Mouse (Mus musculus): ENCODE data around the gene Ctdspl. TPM values are rescaled to one million over a fixed set of nuclear protein-coding genes. Genes with fewer than 3 reads are reported as not detected.
A peak's percentile ranks its signal among the peaks of the same experiment; 100 is the strongest.

Ctdspl gene
- polyA plus RNA-seq, 1 experiment from 2014 or later, result 10.4 TPM

DNA sequence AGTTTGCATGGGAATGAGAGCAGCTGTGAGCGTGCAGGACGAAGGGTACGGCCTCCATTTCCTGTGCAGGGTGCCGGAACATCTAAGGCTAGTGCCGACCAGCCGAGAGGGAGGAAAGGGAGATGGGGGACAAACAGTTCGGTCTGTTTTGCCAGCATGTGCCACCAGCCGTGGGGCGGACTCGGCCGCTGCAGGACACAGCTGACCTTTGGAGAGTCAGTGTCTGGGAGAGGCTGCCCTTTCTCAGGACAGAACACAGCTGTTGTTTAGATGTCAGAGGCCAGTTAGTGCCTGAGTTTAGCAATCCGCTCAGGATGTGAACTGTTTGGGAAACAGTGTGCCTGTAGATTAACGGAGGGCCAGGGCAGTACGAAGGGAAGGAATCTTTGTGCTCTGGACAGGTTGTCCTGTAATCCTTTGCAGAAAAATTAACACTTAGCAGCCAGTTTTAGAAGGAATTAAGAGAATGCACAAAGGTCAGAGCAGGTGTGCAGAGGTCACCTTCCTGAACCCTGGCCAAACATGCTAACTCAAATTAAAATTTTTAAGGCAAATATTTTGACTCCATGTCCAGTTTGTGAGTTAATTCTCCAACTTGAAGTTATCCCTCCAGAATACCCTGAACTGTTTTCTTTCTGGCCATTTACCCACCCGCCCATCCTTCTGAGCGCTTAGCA, 34.3 kb downstream of the Ctdspl start:
- ATAC-seq (ENCODE audit: insufficient number of reproducible peaks, insufficient read depth, low FRiP score, low read depth), result no peak
- H3K36me3 ChIP-seq (ENCODE audit: control insufficient read depth, insufficient read depth, low read length), result 0 out of 2 replicates have a peak, but pooled peaks cover 3% of the 10 kb centered on the region
- H3K4me1 ChIP-seq (ENCODE audit: control insufficient read depth in 2 of 2, insufficient read depth in 2 of 2, low read length in 2 of 2), result peaks cover 16 to 33% of the 10 kb centered on the region in 2 experiments
- 30% methylated on average over 16 of the region's 16 CpGs for WGBS
- H3K27ac ChIP-seq (replicated peaks in 1 of 2; ENCODE audit: control insufficient read depth in 1 of 2, insufficient read depth in 1 of 2, low read depth in 2 of 2, low read length in 2 of 2), result peak overlapping the region; percentile 72 to 76
- peak overlapping the region; percentile 51; the same call in 1 of the 2 replicates for H3K9ac ChIP-seq (ENCODE audit: low read length)
- H3K4me2 ChIP-seq (ENCODE audit: low read length), result peak overlapping the region; percentile 45
- H3K27me3 ChIP-seq (ENCODE audit: control insufficient read depth, insufficient read depth, low read length), result no peaks in the 10 kb centered on the region
- no peak overlapping the region for H3K4me3 ChIP-seq (ENCODE audit: control insufficient read depth in 1 of 2, insufficient read depth in 1 of 2, low read depth in 1 of 2, low read length in 2 of 2)
- H3K9me3 ChIP-seq (ENCODE audit: control insufficient read depth, low read length), result no peaks in the 10 kb centered on the region

DNA sequence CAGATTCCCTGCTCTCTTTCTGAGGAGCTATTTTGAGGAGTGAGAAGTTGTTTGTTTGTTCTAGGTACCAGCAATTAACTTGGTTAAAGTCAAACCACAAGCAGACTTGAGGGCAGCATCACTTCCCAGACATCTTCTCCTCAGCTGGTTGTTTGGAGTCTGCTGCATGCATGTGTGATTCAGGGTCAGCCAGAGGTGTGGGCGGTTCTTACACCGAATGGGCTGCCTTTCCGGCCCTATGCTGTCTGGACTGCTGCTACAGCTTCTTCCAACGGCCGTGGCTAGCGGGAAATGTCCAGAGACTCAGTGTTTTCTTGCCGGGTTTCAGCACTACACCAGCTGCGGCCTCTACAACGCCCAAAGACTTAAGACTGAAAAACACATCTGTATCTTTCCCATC, 36.9 kb downstream of the Ctdspl start:
- ATAC-seq (ENCODE audit: insufficient number of reproducible peaks, insufficient read depth, low FRiP score, low read depth), result no peak
- Histone ChIP-seq H3K4me3 (ENCODE audit: control insufficient read depth in 1 of 2, insufficient read depth in 1 of 2, low read depth in 1 of 2, low read length in 2 of 2) (no peak overlapping the region), H3K4me1 (ENCODE audit: control insufficient read depth in 2 of 2, insufficient read depth in 2 of 2, low read length in 2 of 2) (peaks cover 16 to 33% of the 10 kb centered on the region in 2 experiments), H3K27ac (replicated peaks in 1 of 2; ENCODE audit: control insufficient read depth in 1 of 2, insufficient read depth in 1 of 2, low read depth in 2 of 2, low read length in 2 of 2) (no peak overlapping the region), H3K9me3 (ENCODE audit: control insufficient read depth, low read length) (peaks cover 3% of the 10 kb centered on the region; the same call in 1 of the 2 replicates), H3K36me3 (ENCODE audit: control insufficient read depth, insufficient read depth, low read length) (peaks cover 4% of the 10 kb centered on the region; the same call in 1 of the 2 replicates), H3K4me2 (ENCODE audit: low read length) (no peak overlapping the region), H3K27me3 (ENCODE audit: control insufficient read depth, insufficient read depth, low read length) (no peaks in the 10 kb centered on the region), H3K9ac (ENCODE audit: low read length) (no peak overlapping the region)
- WGBS, result 80% methylated on average over 9 of the region's 9 CpGs

DNA sequence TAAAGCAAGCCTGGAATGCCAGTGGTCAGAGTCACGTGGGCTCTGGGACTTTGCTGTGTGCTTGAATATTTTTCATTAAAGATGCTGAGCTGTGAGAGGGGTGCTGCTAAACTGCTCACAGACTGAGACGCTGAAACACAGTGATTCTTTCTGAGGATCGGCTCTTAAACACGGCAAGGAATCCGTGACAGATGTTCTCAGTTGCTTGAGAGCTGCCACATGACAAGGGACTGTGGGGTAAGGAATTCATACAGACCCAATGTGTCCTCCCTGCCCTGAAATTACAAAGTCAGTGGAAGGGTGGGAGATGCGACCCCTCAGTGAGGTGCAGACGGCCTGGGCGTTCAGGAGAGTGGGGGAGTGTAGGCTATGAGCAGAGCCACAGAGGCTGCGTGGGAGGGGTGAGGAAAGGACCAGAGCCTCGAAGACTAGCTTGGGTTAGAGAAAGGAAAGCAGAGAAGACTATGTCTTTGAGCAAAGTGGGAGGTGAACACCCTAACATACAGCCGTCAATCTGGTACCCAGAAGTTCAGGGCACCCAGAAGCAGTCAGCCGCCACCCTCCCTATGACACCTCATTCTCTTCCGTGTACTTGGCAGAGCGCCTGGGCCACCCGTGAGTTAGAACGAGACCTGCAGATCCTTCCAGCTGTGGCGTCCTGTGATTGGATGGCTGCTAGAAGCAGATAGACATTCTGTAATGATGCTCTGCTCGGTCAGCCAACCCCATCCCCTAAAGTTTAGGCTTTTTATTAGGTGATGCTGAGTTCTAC, 38.2 kb downstream of the Ctdspl start:
- Histone ChIP-seq H3K4me3 (ENCODE audit: control insufficient read depth in 1 of 2, insufficient read depth in 1 of 2, low read depth in 1 of 2, low read length in 2 of 2) (no peak overlapping the region), H3K36me3 (ENCODE audit: control insufficient read depth, insufficient read depth, low read length) (peaks cover 4% of the 10 kb centered on the region; the same call in 1 of the 2 replicates), H3K4me1 (ENCODE audit: control insufficient read depth in 2 of 2, insufficient read depth in 2 of 2, low read length in 2 of 2) (peaks cover 13 to 22% of the 10 kb centered on the region in 2 experiments), H3K27ac (replicated peaks in 1 of 2; ENCODE audit: control insufficient read depth in 1 of 2, insufficient read depth in 1 of 2, low read depth in 2 of 2, low read length in 2 of 2) (no peak overlapping the region), H3K4me2 (ENCODE audit: low read length) (no peak overlapping the region), H3K9me3 (ENCODE audit: control insufficient read depth, low read length) (peaks cover 3% of the 10 kb centered on the region; the same call in 1 of the 2 replicates), H3K9ac (ENCODE audit: low read length) (no peak overlapping the region), H3K27me3 (ENCODE audit: control insufficient read depth, insufficient read depth, low read length) (no peaks in the 10 kb centered on the region)
- ATAC-seq (ENCODE audit: insufficient number of reproducible peaks, insufficient read depth, low FRiP score, low read depth), result no peak
- 58% methylated on average over 18 of the region's 18 CpGs for WGBS

DNA sequence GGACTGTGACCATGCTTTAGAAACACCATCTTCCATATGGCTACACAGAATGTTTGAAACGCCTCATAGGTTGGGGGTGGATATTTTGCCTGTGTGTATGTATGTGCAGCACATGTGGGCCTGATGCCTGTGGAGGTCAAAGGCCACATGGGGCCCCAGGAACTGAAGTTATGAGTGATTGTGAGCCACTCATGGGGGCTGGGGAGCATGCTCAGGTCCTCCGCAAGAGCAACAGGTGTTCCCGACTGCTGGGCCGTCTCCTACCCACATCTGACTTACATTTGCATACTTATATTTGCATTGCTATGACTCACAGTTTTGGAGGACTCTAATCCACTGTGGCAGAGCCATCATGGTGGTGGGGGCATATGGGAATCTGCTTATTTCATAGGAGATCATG, 43.6 kb downstream of the Ctdspl start:
- ATAC-seq (ENCODE audit: insufficient number of reproducible peaks, insufficient read depth, low FRiP score, low read depth), result no peak
- H3K9me3 ChIP-seq (ENCODE audit: control insufficient read depth, low read length), result peaks cover 3% of the 10 kb centered on the region; the same call in 1 of the 2 replicates
- no peak overlapping the region for H3K4me3 ChIP-seq (ENCODE audit: control insufficient read depth in 1 of 2, insufficient read depth in 1 of 2, low read depth in 1 of 2, low read length in 2 of 2)
- no peaks in the 10 kb centered on the region for H3K27me3 ChIP-seq (ENCODE audit: control insufficient read depth, insufficient read depth, low read length)
- H3K4me2 ChIP-seq (ENCODE audit: low read length), result no peak overlapping the region
- no peak overlapping the region for H3K9ac ChIP-seq (ENCODE audit: low read length)
- peaks cover 4% of the 10 kb centered on the region for H3K36me3 ChIP-seq (ENCODE audit: control insufficient read depth, insufficient read depth, low read length)
- H3K27ac ChIP-seq (replicated peaks in 1 of 2; ENCODE audit: control insufficient read depth in 1 of 2, insufficient read depth in 1 of 2, low read depth in 2 of 2, low read length in 2 of 2), result no peak overlapping the region
- 95% methylated on average over 4 of the region's 4 CpGs for WGBS
- peaks cover 16 to 19% of the 10 kb centered on the region in 2 experiments for H3K4me1 ChIP-seq (ENCODE audit: control insufficient read depth in 2 of 2, insufficient read depth in 2 of 2, low read length in 2 of 2)

DNA sequence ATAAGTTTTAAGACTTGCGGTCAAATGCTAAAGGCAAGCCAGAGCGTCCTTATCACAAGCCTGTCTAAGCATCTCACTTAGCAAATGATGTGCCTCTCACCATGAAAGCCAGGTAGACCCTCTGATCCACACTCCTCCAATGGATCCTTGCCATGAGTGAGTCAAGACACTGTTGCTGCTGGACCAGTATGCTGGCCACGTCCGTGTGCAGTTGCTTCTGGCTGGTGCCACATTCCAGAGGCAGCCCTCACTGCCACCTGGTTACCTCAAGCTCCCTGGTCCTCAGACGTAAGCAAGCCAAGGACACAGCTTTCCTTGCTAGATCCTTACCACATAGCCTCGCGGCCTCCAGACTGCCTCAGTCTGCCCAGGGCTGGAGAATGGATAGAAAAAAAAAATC, 46.8 kb downstream of the Ctdspl start:
- 75% methylated on average over 7 of the region's 7 CpGs for WGBS
- no peaks in the 10 kb centered on the region; the same call in 1 of the 2 replicates for H3K36me3 ChIP-seq (ENCODE audit: control insufficient read depth, insufficient read depth, low read length)
- H3K4me2 ChIP-seq (ENCODE audit: low read length), result no peak overlapping the region
- no peak for ATAC-seq (ENCODE audit: insufficient number of reproducible peaks, insufficient read depth, low FRiP score, low read depth)
- H3K9me3 ChIP-seq (ENCODE audit: control insufficient read depth, low read length), result no peaks in the 10 kb centered on the region
- no peak overlapping the region for H3K4me3 ChIP-seq (ENCODE audit: control insufficient read depth in 1 of 2, insufficient read depth in 1 of 2, low read depth in 1 of 2, low read length in 2 of 2)
- no peak overlapping the region for H3K9ac ChIP-seq (ENCODE audit: low read length)
- H3K27ac ChIP-seq (replicated peaks in 1 of 2; ENCODE audit: control insufficient read depth in 1 of 2, insufficient read depth in 1 of 2, low read depth in 2 of 2, low read length in 2 of 2), result peak overlapping the region in 1 of 2 experiments; percentile 73; a peak in 1 of 4 replicates
- H3K27me3 ChIP-seq (ENCODE audit: control insufficient read depth, insufficient read depth, low read length), result no peaks in the 10 kb centered on the region
- H3K4me1 ChIP-seq (ENCODE audit: control insufficient read depth in 2 of 2, insufficient read depth in 2 of 2, low read length in 2 of 2), result peaks cover 34 to 40% of the 10 kb centered on the region in 2 experiments

DNA sequence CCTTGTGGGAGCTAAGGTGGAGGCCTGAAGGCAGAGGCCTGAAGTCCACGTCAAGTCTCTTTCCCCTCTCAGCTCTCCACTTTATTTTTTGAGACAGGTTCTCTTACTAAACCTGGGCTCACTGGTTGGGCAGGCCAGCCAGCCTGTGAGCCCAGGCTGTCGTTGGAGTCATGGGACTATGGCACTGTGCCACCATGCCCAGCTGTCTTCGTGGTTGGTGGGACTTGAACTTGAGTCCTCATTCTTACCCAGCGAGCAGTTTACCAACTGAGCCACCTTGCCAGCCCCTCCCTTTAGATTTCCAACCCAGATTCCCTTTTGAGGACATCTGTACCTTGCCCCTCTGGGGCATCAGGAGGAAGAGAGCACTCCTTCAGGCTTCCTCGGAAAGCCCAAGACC, 47.3 kb downstream of the Ctdspl start:
- Histone ChIP-seq H3K9me3 (ENCODE audit: control insufficient read depth, low read length) (no peaks in the 10 kb centered on the region), H3K4me2 (ENCODE audit: low read length) (no peak overlapping the region), H3K4me3 (ENCODE audit: control insufficient read depth in 1 of 2, insufficient read depth in 1 of 2, low read depth in 1 of 2, low read length in 2 of 2) (no peak overlapping the region), H3K27me3 (ENCODE audit: control insufficient read depth, insufficient read depth, low read length) (no peaks in the 10 kb centered on the region), H3K36me3 (ENCODE audit: control insufficient read depth, insufficient read depth, low read length) (no peaks in the 10 kb centered on the region; the same call in 1 of the 2 replicates), H3K4me1 (ENCODE audit: control insufficient read depth in 2 of 2, insufficient read depth in 2 of 2, low read length in 2 of 2) (peaks cover 34 to 40% of the 10 kb centered on the region in 2 experiments), H3K9ac (ENCODE audit: low read length) (no peak overlapping the region), H3K27ac (replicated peaks in 1 of 2; ENCODE audit: control insufficient read depth in 1 of 2, insufficient read depth in 1 of 2, low read depth in 2 of 2, low read length in 2 of 2) (peak overlapping the region; percentile 66 to 73; a peak in 3 of 4 replicates)
- 68% methylated on average over 5 of the region's 5 CpGs for WGBS
- ATAC-seq (ENCODE audit: insufficient number of reproducible peaks, insufficient read depth, low FRiP score, low read depth), result no peak

DNA sequence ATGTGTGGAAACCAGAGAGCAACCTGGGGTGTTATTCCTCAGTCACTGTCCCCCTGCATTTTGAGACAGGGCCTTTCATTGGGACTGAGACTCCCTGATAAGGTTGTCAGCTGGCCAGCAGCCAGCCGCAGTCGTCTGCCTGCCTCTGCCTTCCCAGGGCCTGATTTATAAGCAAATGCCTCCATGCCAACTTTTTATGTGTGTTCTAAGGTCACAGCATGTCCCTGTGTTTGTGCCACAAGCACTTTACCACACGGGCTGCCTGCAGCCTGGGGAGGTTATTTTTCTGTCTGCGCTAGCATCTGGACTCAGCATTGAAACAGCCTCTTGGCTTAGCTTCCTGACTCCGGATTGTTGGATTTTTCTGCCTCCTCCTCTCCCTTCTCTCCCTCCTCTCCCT, 47.9 kb downstream of the Ctdspl start:
- Histone ChIP-seq H3K4me1 (ENCODE audit: control insufficient read depth in 2 of 2, insufficient read depth in 2 of 2, low read length in 2 of 2) (peaks cover 34 to 40% of the 10 kb centered on the region in 2 experiments), H3K27ac (replicated peaks in 1 of 2; ENCODE audit: control insufficient read depth in 1 of 2, insufficient read depth in 1 of 2, low read depth in 2 of 2, low read length in 2 of 2) (peak overlapping the region; percentile 66 to 73), H3K4me2 (ENCODE audit: low read length) (no peak overlapping the region), H3K9ac (ENCODE audit: low read length) (no peak overlapping the region), H3K4me3 (ENCODE audit: control insufficient read depth in 1 of 2, insufficient read depth in 1 of 2, low read depth in 1 of 2, low read length in 2 of 2) (no peak overlapping the region), H3K27me3 (ENCODE audit: control insufficient read depth, insufficient read depth, low read length) (no peaks in the 10 kb centered on the region), H3K9me3 (ENCODE audit: control insufficient read depth, low read length) (no peaks in the 10 kb centered on the region), H3K36me3 (ENCODE audit: control insufficient read depth, insufficient read depth, low read length) (no peaks in the 10 kb centered on the region; the same call in 1 of the 2 replicates)
- ATAC-seq (ENCODE audit: insufficient number of reproducible peaks, insufficient read depth, low FRiP score, low read depth), result no peak
- 38% methylated on average over 5 of the region's 5 CpGs for WGBS

All from heart, embryonic 14.5 days (tissue).